Mouse (Mus musculus) embryonic stem cell, embryonic (primary cell): ENCODE measurements around the gene Itpripl2.

Experiments used
- CTCF ChIA-PET, 4 experiments: fragments of 300-600 bp in 2 of 4; fragments of 350-600 bp in 2 of 4; sonication (Branson Sonifier 250); formaldehyde crosslinking; loops; one replicate each; lab custom pipeline; 2022; ENCODE audit warnings: inconsistent platforms in 2 of 4; lab: Charles Lee
- POLR2A ChIA-PET, 4 experiments: fragments of 300-600 bp in 2 of 4; fragments of 350-600 bp in 2 of 4; sonication (Branson Sonifier 250); formaldehyde crosslinking; loops; one replicate each; lab custom pipeline; 2022; ENCODE audit warnings: antibody characterized with exemption in 4 of 4, inconsistent platforms in 1 of 4; lab: Charles Lee

The Itpripl2 gene

DNA sequence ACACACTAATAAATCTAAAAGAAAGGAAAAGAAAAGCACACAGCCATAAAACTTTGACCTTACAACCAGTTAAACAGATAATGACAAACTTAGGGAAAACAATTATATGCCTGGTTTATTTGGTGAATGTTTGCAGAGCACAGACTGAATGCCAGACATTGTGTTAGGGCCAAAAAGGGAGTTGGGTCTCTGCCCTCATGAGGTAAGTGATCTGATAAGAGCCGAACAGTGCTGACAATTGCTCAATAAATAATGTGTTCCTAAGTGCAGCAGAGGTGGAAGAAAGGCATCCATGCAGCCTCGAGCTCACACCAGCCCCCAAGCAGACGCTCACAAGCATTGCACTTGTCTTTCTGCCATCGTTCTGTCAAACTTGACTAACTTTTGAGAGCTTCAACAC lies 27.3 kb downstream of the Itpripl2 start:
- CTCF ChIA-PET = no interaction called here
- POLR2A ChIA-PET = no interaction called here

- ChIA-PET CTCF (no interaction called here), POLR2A (no interaction called here)
These were observed 28.7 kb downstream of the Itpripl2 start for GRCm38 (mm10) chr7:118462818-118463762.

DNA sequence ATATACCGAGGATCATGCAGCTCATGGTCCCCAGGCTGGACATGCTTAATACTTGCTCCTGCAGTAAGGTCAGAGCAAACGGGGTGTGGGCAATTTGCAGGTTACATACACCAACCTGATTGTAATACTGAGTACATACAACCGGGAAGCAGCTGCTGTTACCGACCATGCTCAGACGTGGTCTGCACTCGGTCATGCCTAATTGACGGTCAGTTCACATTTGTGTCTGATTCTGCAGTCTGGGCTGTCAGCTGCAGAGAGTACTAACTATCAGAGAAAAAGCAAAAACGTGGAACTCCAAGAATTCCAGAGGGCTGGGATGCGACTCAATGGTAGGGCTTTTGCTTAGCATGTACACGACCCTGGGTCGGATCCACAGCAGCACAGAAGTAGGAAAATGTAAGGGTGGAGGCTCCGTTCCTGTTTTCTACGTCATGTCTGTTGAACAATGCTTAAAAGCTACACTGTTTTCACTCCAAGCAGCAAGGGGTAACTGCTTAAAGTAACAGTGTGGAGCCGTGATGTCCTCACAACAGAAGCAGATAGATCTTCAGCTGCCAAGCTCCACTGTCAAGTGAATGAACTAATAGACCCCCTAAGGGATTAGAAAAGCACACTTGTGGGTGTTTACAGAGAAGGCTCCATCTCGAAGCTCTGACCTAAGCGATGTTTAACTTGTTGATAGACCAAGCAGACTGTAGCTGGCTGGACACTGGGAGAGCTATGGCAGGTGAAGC lies 30.2 kb downstream of the Itpripl2 start:
- CTCF ChIA-PET = interaction anchor here in 2 of 4 experiments (0.6 to 1.7 kb wide), 4 partner anchors 13 to 157 kb away, joined by 3 to 11 read pairs (median 4); no protein-coding TSS in a partner anchor
- POLR2A ChIA-PET = interaction anchor here in 3 of 4 experiments (0.5 to 1.3 kb wide), 3 partner anchors 12 to 332 kb away, joined by 3 to 4 read pairs (median 4); no protein-coding TSS in a partner anchor

DNA sequence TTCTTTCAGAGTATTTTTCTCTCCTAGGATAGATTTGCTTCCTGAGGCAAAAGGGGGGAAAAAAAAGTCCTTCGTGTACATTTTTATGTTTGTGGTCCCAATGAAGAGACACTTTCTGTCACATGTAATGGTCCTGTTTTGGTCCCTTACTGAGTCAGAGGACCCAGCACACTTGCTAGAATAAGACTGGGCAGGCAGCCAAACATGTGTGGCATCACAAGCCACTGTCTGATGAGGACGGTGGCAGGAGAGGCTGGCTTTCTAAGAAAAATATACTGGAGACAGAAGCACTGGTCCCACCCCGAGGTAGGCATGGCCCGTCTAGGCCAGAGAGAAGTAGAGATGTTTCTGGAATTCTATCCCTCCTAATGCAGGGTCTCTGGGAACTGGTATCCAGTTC lies 38.1 kb downstream of the Itpripl2 start:
- CTCF ChIA-PET = interaction anchor here in 2 of 4 experiments (0.5 to 0.6 kb wide), 2 partner anchors 131 to 278 kb away, joined by 3 to 8 read pairs; no protein-coding TSS in a partner anchor
- POLR2A ChIA-PET = interaction anchor here in 2 of 4 experiments (0.6 to 0.8 kb wide), 3 partner anchors 129 to 287 kb away, joined by 3 to 4 read pairs (median 3); no protein-coding TSS in a partner anchor

GRCm38 (mm10) chr7:118452940-118453339 lies 38.8 kb downstream of the Itpripl2 start:
- ChIA-PET CTCF (no interaction called here), POLR2A (interaction anchor here in 1 of 4 experiments (0.8 kb wide), 1 partner anchor 141 kb away, joined by 3 read pairs; no protein-coding TSS in a partner anchor)

GRCm38 (mm10) chr7:118448134-118448967 lies 43.4 kb downstream of the Itpripl2 start, which contains the start of gene Syt17:
Gene Syt17, minus strand, starts transcription at chr7:118448222.
- ChIA-PET CTCF (interaction anchor here (0.6 to 5.2 kb wide), 42 partner anchors 11 to 1078 kb away, joined by 3 to 29 read pairs (median 5); partner anchors contain the start of genes Coq7 (in 1 of the 4), Gprc5b (in 1 of the 4) and Itpripl2 (in 1 of the 4)), POLR2A (interaction anchor here (0.6 to 1.8 kb wide), 12 partner anchors 11 to 1232 kb away, joined by 3 to 7 read pairs (median 3); partner anchors contain the start of gene Smg1 (in 1 of the 4))

GRCm38 (mm10) chr7:118447291-118448133 lies 44.3 kb downstream of the Itpripl2 start:
- ChIA-PET CTCF (interaction anchor here (0.6 to 5.2 kb wide), 11 partner anchors 10 to 548 kb away, joined by 3 to 29 read pairs (median 6); partner anchors contain the start of gene Itpripl2 (in 1 of the 4)), POLR2A (interaction anchor here in 2 of 4 experiments (0.6 to 1.8 kb wide), 7 partner anchors 11 to 293 kb away, joined by 3 to 5 read pairs (median 3); partner anchors contain the start of genes Coq7 (in 1 of the 2) and Vps35l (in 1 of the 2))

GRCm38 (mm10) chr7:118443895-118444485 lies 47.8 kb downstream of the Itpripl2 start:
- ChIA-PET POLR2A (interaction anchor here in 3 of 4 experiments (0.6 to 0.7 kb wide), 5 partner anchors 28 to 548 kb away, joined by 3 to 11 read pairs (median 6); no protein-coding TSS in a partner anchor), CTCF (interaction anchor here in 3 of 4 experiments (0.5 to 1.0 kb wide), 4 partner anchors 35 to 552 kb away, joined by 3 to 5 read pairs (median 4); no protein-coding TSS in a partner anchor)

- POLR2A ChIA-PET = interaction anchor here in 3 of 4 experiments (0.6 to 0.7 kb wide), 6 partner anchors 27 to 548 kb away, joined by 3 to 8 read pairs (median 4); no protein-coding TSS in a partner anchor
- CTCF ChIA-PET = interaction anchor here in 2 of 4 experiments (0.6 to 1.0 kb wide), 3 partner anchors 34 to 580 kb away, joined by 4 to 5 read pairs (median 4); no protein-coding TSS in a partner anchor
These were observed 48.4 kb downstream of the Itpripl2 start for GRCm38 (mm10) chr7:118443371-118443770.

- ChIA-PET CTCF (no interaction called here), POLR2A (no interaction called here)
These were observed 50.2 kb downstream of the Itpripl2 start for GRCm38 (mm10) chr7:118441535-118441934.

DNA sequence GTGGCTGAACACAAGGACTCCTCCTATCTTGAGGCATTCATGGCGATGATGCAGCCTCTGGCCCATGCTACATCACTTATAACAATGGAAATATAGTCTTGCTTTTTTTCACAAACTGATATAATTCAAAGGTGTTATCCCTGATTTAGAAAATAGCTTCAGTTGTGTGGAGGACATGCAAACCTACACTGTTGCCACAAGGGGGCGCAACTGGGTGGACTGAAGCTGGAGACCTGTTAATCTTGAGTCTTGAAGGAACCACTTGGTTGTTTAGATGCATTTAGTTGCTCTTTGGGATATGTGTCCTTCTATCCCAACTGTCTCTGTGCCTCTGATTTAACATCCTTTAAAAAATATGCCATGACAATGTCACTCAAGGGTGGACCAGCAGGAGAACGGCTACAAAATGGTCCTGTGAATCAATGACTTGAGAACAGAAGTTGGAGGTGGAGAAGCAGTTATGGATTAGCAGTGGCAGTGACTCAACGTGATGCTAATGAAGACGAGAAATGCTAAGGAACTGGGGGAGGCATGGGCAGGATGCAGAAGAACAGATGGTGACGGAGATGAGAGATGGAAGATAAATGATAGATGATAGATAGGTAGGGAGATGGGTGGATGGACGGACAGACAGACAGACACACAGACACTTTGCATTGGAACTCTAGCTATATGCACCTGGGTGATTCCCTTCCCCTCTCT lies 54.5 kb downstream of the Itpripl2 start:
- CTCF ChIA-PET = interaction anchor here (0.5 to 4.2 kb wide), 59 partner anchors 8 to 587 kb away, joined by 3 to 34 read pairs (median 4); partner anchors contain the start of genes Syt17 (in 2 of the 4) and Vps35l (in 1 of the 4)
- POLR2A ChIA-PET = interaction anchor here in 3 of 4 experiments (0.6 to 2.1 kb wide), 4 partner anchors 8 to 12 kb away, joined by 5 to 8 read pairs (median 6); partner anchors contain the start of gene Syt17 (in 1 of the 3)
